Mouse (Mus musculus) kidney, adult 2 months (tissue): ENCODE data around the gene Onecut1.

ENCODE experiments used
- CTCF ChIP-seq: fragments of 200-500 bp; conservative IDR thresholded peaks from 2 replicates; pipeline ENCODE4 v1.5.1; 2011; ENCODE audit warnings: low read depth, mild to moderate bottlenecking, control low read depth, low read length, moderate library complexity, mixed read lengths; ENCODE audit not compliant: insufficient read depth, insufficient read length
- POLR2A ChIP-seq: fragments of 200-500 bp; IDR thresholded peaks from one replicate; pipeline ENCODE4 v1.6.1; 2011; ENCODE audit warnings: low read depth, low read length, control low read depth

DNA sequence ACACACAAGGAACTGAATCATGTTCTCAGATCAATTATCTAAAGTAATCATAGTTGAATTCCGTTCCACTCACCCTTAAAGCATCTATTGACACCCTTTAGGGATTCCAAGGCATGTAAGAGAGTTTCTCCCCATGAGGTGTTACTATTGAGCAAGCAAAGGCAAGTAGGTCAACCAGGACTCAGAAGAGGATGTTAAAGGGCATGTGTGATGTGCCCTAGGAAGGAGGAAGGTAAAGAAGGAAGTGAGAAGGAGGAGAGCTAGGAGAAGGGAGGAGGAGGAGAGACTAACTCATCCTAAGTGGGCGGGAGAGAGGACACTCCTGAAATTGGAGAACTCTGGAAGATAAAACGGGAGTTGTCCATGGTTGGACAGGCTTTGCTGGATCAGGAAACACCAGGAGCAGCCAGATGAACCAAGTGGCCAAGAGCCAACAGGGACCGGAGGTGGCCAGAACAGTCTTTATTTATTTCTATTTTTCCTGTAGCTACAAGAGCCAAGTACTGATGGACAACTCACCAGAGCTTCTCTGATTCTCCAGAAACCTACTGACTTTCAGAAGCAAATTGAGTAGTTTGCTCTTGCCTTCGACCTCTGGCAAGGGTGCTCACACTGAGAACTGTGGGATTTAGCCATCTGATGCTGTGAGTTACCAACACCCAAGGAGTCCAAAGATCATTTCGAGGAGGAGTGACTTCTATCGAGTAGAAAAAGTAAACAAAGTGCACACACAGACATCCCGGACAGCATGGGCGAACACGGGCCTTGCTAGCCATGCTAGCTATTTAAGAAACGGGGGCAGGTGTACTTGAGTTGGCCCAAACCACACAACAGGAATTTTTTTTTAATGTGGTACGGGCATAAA, 77.2 kb downstream of the Onecut1 start:
- TF ChIP-seq CTCF (no peak), POLR2A (no peak)
